Mouse (Mus musculus) myocyte (in vitro differentiated cells): ENCODE measurements around the gene Tas1r2.

Experiments
- MYOG ChIP-seq, 3 experiments: IDR thresholded peaks; one replicate each; pipeline ENCODE4 v1.6.1; 2011; ENCODE audit warnings: control low read depth in 2 of 3, low read depth in 2 of 3, mild to moderate bottlenecking in 2 of 3; ENCODE audit not compliant: insufficient read length in 2 of 3, control insufficient read depth in 1 of 3, insufficient read depth in 1 of 3
- POLR2A ChIP-seq: IDR thresholded peaks from one replicate; pipeline ENCODE4 v1.6.1; 2011; ENCODE audit warnings: low read depth, mild to moderate bottlenecking, control low read depth, moderate library complexity; ENCODE audit not compliant: insufficient read length

- TF ChIP-seq POLR2A (no peak), MYOG (IDR thresholded peaks at IDR 0.05; ENCODE audit: control insufficient read depth in 1 of 3, insufficient read depth in 1 of 3, insufficient read length in 2 of 3, low read depth in 2 of 3) (no peak)
Observed at GRCm38 (mm10) chr4:139693315-139693714, 40.0 kb downstream of the Tas1r2 start.
